Mouse (Mus musculus) layer of hippocampus, adult 8-10 months (tissue): ENCODE measurements around the gene Chid1. TPM values are rescaled to one million over a fixed set of nuclear protein-coding genes. Genes with fewer than 3 reads are reported as not detected.

Source experiments
- DNase-seq, 2 experiments: peaks; one replicate each; pipeline ENCODE4 v3.0.0; 2022; ENCODE audit warnings: low spot score in 2 of 2
- total RNA-seq, 4 experiments: library from RNA; stranded (reverse); gene quantifications; 2 replicates each; pipeline ENCODE4 v1.2.4; 2022

Gene Chid1
- total RNA-seq, 4 experiments from 2014 or later: 74.8 to 80.6 (median 76.0) TPM

GRCm38 (mm10) chr7:141506278-141506677 is 33.4 kb downstream of the Chid1 start:
- no peak for DNase-seq

- DNase-seq: no peak
Measured at GRCm38 (mm10) chr7:141502556-141502905, 37.1 kb downstream of the Chid1 start.

GRCm38 (mm10) chr7:141501820-141502555 is 37.7 kb downstream of the Chid1 start:
- DNase-seq: no peak

GRCm38 (mm10) chr7:141497600-141497999 is 42.1 kb downstream of the Chid1 start:
- no peak for DNase-seq

GRCm38 (mm10) chr7:141495940-141496339 is 43.7 kb downstream of the Chid1 start:
- no peak for DNase-seq

- no peak for DNase-seq
Measured at GRCm38 (mm10) chr7:141495379-141495778, 44.3 kb downstream of the Chid1 start.

- no peak for DNase-seq
Measured at GRCm38 (mm10) chr7:141493729-141494128, 45.9 kb downstream of the Chid1 start.

GRCm38 (mm10) chr7:141492738-141493137 is 46.9 kb downstream of the Chid1 start:
- DNase-seq: no peak

GRCm38 (mm10) chr7:141491151-141491550 is 48.5 kb downstream of the Chid1 start:
- no peak for DNase-seq

- DNase-seq: no peak
Measured at GRCm38 (mm10) chr7:141487141-141487540, 52.5 kb downstream of the Chid1 start.

- DNase-seq: no peak
Measured at GRCm38 (mm10) chr7:141486239-141486638, 53.4 kb downstream of the Chid1 start.

GRCm38 (mm10) chr7:141485606-141486005 is 54.1 kb downstream of the Chid1 start:
- DNase-seq: no peak

GRCm38 (mm10) chr7:141485186-141485585 is 54.5 kb downstream of the Chid1 start:
- DNase-seq: no peak

- DNase-seq: no peak
Measured at GRCm38 (mm10) chr7:141484186-141485120, 55.2 kb downstream of the Chid1 start.

- DNase-seq: no peak
Measured at GRCm38 (mm10) chr7:141483114-141483653, 56.5 kb downstream of the Chid1 start.

GRCm38 (mm10) chr7:141482531-141483024 is 57.1 kb downstream of the Chid1 start:
- DNase-seq: no peak

- no peak for DNase-seq
Measured at GRCm38 (mm10) chr7:141481498-141482401, 57.9 kb downstream of the Chid1 start.

- peak in 1 of 2 experiments; percentile 75 for DNase-seq
Measured at GRCm38 (mm10) chr7:141480842-141481497, 58.7 kb downstream of the Chid1 start.

GRCm38 (mm10) chr7:141478270-141478748 is 61.3 kb downstream of the Chid1 start:
- no peak for DNase-seq

- no peak for DNase-seq
Measured at GRCm38 (mm10) chr7:141477578-141478269, 61.9 kb downstream of the Chid1 start.
